16 mouse cellular contexts compared by ENCODE assay signal in genomic region chr6:55649996-55650395, GRCm38 (mm10). TPM values are rescaled to one million over a fixed set of nuclear protein-coding genes. Genes with fewer than 3 reads are reported as not detected.
A peak's percentile ranks its signal among the peaks of the same experiment; 100 is the strongest.
DNase-seq lines count a peak whose midpoint lies in the region; ATAC-seq and TF ChIP-seq lines count a peak whose summit lies in the region.
"Had no signal": no experiment of that assay in that cellular context is flagged by ENCODE, and none has a peak within 500 bp of the region (broad histone marks: within the 10 kb centered on the region; RNA-seq: fewer than 3 reads in every experiment).

No protein-coding gene starts in this region.

- no peaks in the 10 kb centered on the region for H3K9me3 ChIP-seq in hindbrain, embryonic 15.5 days
- H3K9me3 ChIP-seq in hindbrain, embryonic 12.5 days (replicated peaks) = no peaks in the 10 kb centered on the region
- no peaks in the 10 kb centered on the region for H3K9me3 ChIP-seq in forebrain, postnatal 0 days (ENCODE audit: low read length)
- no peaks in the 10 kb centered on the region for H3K9me3 ChIP-seq in heart, embryonic 14.5 days (ENCODE audit: control insufficient read depth, low read length)
- H3K9me3 ChIP-seq: embryonic facial prominence, embryonic 13.5 days; liver, embryonic 13.5 days had no signal

- TF ChIP-seq POLR2A in myocyte (IDR thresholded peaks at IDR 0.05; ENCODE audit: insufficient read length, low read depth) = no peak

- TF ChIP-seq CTCF in forebrain, postnatal 0 days (IDR thresholded peaks at IDR 0.05; ENCODE audit: low read depth) = no peak

- H3K4me1 ChIP-seq in hindbrain, embryonic 15.5 days (replicated peaks) = peaks cover 43% of the 10 kb centered on the region
- peaks cover 9% of the 10 kb centered on the region; the same call in 1 of the 2 replicates for H3K4me1 ChIP-seq in hindbrain, embryonic 12.5 days
- H3K4me1 ChIP-seq in forebrain, postnatal 0 days (ENCODE audit: insufficient read depth) = peaks cover 4% of the 10 kb centered on the region; the same call in 1 of the 2 replicates
- H3K4me1 ChIP-seq in heart, embryonic 14.5 days (ENCODE audit: control insufficient read depth in 2 of 2, insufficient read depth in 2 of 2, low read length in 2 of 2) = peaks cover 12 to 30% of the 10 kb centered on the region in 2 experiments
- H3K4me1 ChIP-seq: liver, embryonic 13.5 days had no signal

- H3K9ac ChIP-seq in hindbrain, embryonic 15.5 days = no peak overlapping the region
- H3K9ac ChIP-seq in hindbrain, embryonic 12.5 days = no peak overlapping the region
- no peak overlapping the region for H3K9ac ChIP-seq in forebrain, postnatal 0 days
- H3K9ac ChIP-seq in heart, embryonic 14.5 days (ENCODE audit: low read length) = no peak overlapping the region
- H3K9ac ChIP-seq: embryonic facial prominence, embryonic 13.5 days; liver, embryonic 13.5 days had no signal

- no peak overlapping the region for H3ac ChIP-seq in myocyte (ENCODE audit: control insufficient read depth, insufficient read length)

- peak; percentile 11 for DNase-seq in forebrain, postnatal 0 days
- no peak for DNase-seq in adrenal gland, postnatal 10 days
- DNase-seq in frontal cortex, postnatal 25 days (ENCODE audit: low spot score in 2 of 2) = no peak
- DNase-seq: cerebellum, adult 9-11 months; liver, embryonic 13.5 days; lung, postnatal 14 days; spleen, adult 18-20 months had no signal

- ATAC-seq in hindbrain, embryonic 15.5 days (ENCODE audit: low FRiP score, low read depth) = peak; percentile 39; the same call in 1 of the 2 replicates
- no peak for ATAC-seq in hindbrain, embryonic 12.5 days (ENCODE audit: low FRiP score)
- no peak for ATAC-seq in forebrain, postnatal 0 days
- ATAC-seq in heart, embryonic 14.5 days (ENCODE audit: insufficient number of reproducible peaks, insufficient read depth, low FRiP score, low read depth) = 0 out of 2 replicates have a peak, but pooled peaks have one; percentile 43
- no peak for ATAC-seq in erythroid progenitor cell, adult 5-6 weeks (replicated peaks; ENCODE audit: low FRiP score, poor library complexity, severe bottlenecking)

- no peaks in the 10 kb centered on the region for H3K79me2 ChIP-seq in myocyte (ENCODE audit: control insufficient read depth, insufficient read depth)

- no peaks in the 10 kb centered on the region for H3K36me3 ChIP-seq in hindbrain, embryonic 15.5 days
- H3K36me3 ChIP-seq in hindbrain, embryonic 12.5 days = no peaks in the 10 kb centered on the region
- H3K36me3 ChIP-seq in forebrain, postnatal 0 days (ENCODE audit: insufficient read depth) = no peaks in the 10 kb centered on the region
- H3K36me3 ChIP-seq in heart, embryonic 14.5 days (ENCODE audit: control insufficient read depth, insufficient read depth, low read length) = no peaks in the 10 kb centered on the region
- no peaks in the 10 kb centered on the region for H3K36me3 ChIP-seq in myocyte (ENCODE audit: control insufficient read depth, insufficient read depth)
- H3K36me3 ChIP-seq: embryonic facial prominence, embryonic 13.5 days; liver, embryonic 13.5 days had no signal

- 51% methylated on average over 3 of the region's 3 CpGs for WGBS in hindbrain, embryonic 15.5 days
- WGBS in hindbrain, embryonic 12.5 days = 64% methylated on average over 3 of the region's 3 CpGs
- WGBS in forebrain, postnatal 0 days = 60% methylated on average over 3 of the region's 3 CpGs
- WGBS in heart, embryonic 14.5 days = 14% methylated on average over 3 of the region's 3 CpGs

- H3K27ac ChIP-seq in hindbrain, embryonic 15.5 days (replicated peaks) = 0 out of 2 replicates have a peak overlapping the region, but pooled peaks have one; percentile 2
- no peak overlapping the region for H3K27ac ChIP-seq in hindbrain, embryonic 12.5 days
- peak overlapping the region; percentile 69 for H3K27ac ChIP-seq in forebrain, postnatal 0 days (ENCODE audit: low read depth, low read length)
- H3K27ac ChIP-seq in heart, embryonic 14.5 days (replicated peaks in 1 of 2; ENCODE audit: control insufficient read depth in 1 of 2, insufficient read depth in 1 of 2, low read depth in 2 of 2, low read length in 2 of 2) = no peak overlapping the region
- H3K27ac ChIP-seq: embryonic facial prominence, embryonic 13.5 days; liver, embryonic 13.5 days had no signal

- no peak overlapping the region for H3K4me2 ChIP-seq in hindbrain, embryonic 15.5 days
- no peak overlapping the region for H3K4me2 ChIP-seq in hindbrain, embryonic 12.5 days (replicated peaks)
- H3K4me2 ChIP-seq in forebrain, postnatal 0 days (ENCODE audit: low read depth) = no peak overlapping the region
- peak overlapping the region; percentile 11; the same call in 1 of the 2 replicates for H3K4me2 ChIP-seq in heart, embryonic 14.5 days (ENCODE audit: low read length)
- H3K4me2 ChIP-seq in myocyte (ENCODE audit: low read depth) = peak overlapping the region; percentile 6
- H3K4me2 ChIP-seq: embryonic facial prominence, embryonic 13.5 days; liver, embryonic 13.5 days had no signal

- no peak overlapping the region for H3K4me3 ChIP-seq in hindbrain, embryonic 15.5 days
- H3K4me3 ChIP-seq in hindbrain, embryonic 12.5 days = no peak overlapping the region
- H3K4me3 ChIP-seq in forebrain, postnatal 0 days (ENCODE audit: low read depth, low read length) = no peak overlapping the region
- H3K4me3 ChIP-seq in heart, embryonic 14.5 days (ENCODE audit: control insufficient read depth in 1 of 2, insufficient read depth in 1 of 2, low read depth in 1 of 2, low read length in 2 of 2) = no peak overlapping the region
- no peak overlapping the region for H3K4me3 ChIP-seq in myocyte
- H3K4me3 ChIP-seq: embryonic facial prominence, embryonic 13.5 days; liver, embryonic 13.5 days had no signal

- no peaks in the 10 kb centered on the region for H3K27me3 ChIP-seq in hindbrain, embryonic 15.5 days
- no peaks in the 10 kb centered on the region for H3K27me3 ChIP-seq in hindbrain, embryonic 12.5 days
- H3K27me3 ChIP-seq in forebrain, postnatal 0 days (ENCODE audit: insufficient read depth, low read length) = no peaks in the 10 kb centered on the region
- H3K27me3 ChIP-seq in heart, embryonic 14.5 days (ENCODE audit: control insufficient read depth, insufficient read depth, low read length) = peaks cover 12% of the 10 kb centered on the region
- no peaks in the 10 kb centered on the region for H3K27me3 ChIP-seq in myocyte (ENCODE audit: control insufficient read depth, insufficient read depth, insufficient read length)
- H3K27me3 ChIP-seq: liver, embryonic 13.5 days had no signal

TF ChIP-seq in myocyte, 11 proteins besides CTCF, POLR2A, EP300 and RAD21:
- TF ChIP-seq E2F4 (IDR thresholded peaks at IDR 0.05; ENCODE audit: insufficient read depth) = no peak
- no peak for TF ChIP-seq USF1 (IDR thresholded peaks at IDR 0.05; ENCODE audit: low read depth)
- no peak for TF ChIP-seq SRF (IDR thresholded peaks at IDR 0.05; ENCODE audit: control insufficient read depth, insufficient read length, low read depth)
- TF ChIP-seq MYOG (IDR thresholded peaks at IDR 0.05; ENCODE audit: control insufficient read depth in 1 of 3, insufficient read depth in 1 of 3, insufficient read length in 2 of 3, low read depth in 2 of 3) = no peak
- no peak for TF ChIP-seq TCF3 (IDR thresholded peaks at IDR 0.05; ENCODE audit: insufficient read length, low read depth)
- TF ChIP-seq REST (IDR thresholded peaks at IDR 0.05; ENCODE audit: insufficient read depth, insufficient read length) = no peak
- no peak for TF ChIP-seq MAX (IDR thresholded peaks at IDR 0.05; ENCODE audit: low read depth)
- no peak for TF ChIP-seq POLR2AphosphoS2 (IDR thresholded peaks at IDR 0.05; ENCODE audit: insufficient read length, low read depth)
- no peak for TF ChIP-seq TCF12 (IDR thresholded peaks at IDR 0.05; ENCODE audit: insufficient read depth, poor library complexity, severe bottlenecking)
- no peak for TF ChIP-seq MYOD1 (IDR thresholded peaks at IDR 0.05; ENCODE audit: control insufficient read depth in 1 of 3, insufficient read length in 2 of 3, low read depth in 2 of 3)
- no peak for TF ChIP-seq CEBPB (IDR thresholded peaks at IDR 0.05; ENCODE audit: insufficient read depth, poor library complexity, severe bottlenecking)

RNA-seq across cellular contexts. Expression of gene Neurod6, which starts 31.1 kb away (rescaled TPM):
- polyA plus RNA-seq in hindbrain, embryonic 15.5 days (2015; fragmentation: Nextera tagmentation; extraction: Ambion mirVana) = 29.6 and 43.9 TPM in 2 replicates
- polyA plus RNA-seq in hindbrain, embryonic 12.5 days (2016; fragmentation: Nextera tagmentation; extraction: Ambion mirVana) = 18.0 and 22.7 TPM in 2 replicates
- total RNA-seq in forebrain, postnatal 0 days (2014; rRNA removed) = 189 and 251 TPM in 2 replicates
- 238 and 397 TPM in 2 replicates for polyA plus RNA-seq in forebrain, postnatal 0 days (2015; fragmentation: Nextera tagmentation; extraction: Ambion mirVana)
- not detected in 2 replicates for polyA plus RNA-seq in heart, embryonic 14.5 days (2014; fragmentation: Nextera tagmentation; extraction: Ambion mirVana)
- not detected for polyA plus RNA-seq in myocyte (2012; fragmentation: generic; extraction: Trizol)
- total RNA-seq in adrenal gland, postnatal 10 days (2021) = not detected
- total RNA-seq in erythroid progenitor cell, adult 5-6 weeks (2015; ENCODE audit: low replicate concordance) = not detected in 2 replicates
- total RNA-seq in erythroid progenitor cell, adult 5-6 weeks (2017; ENCODE audit: low replicate concordance) = not detected in 2 replicates
- total RNA-seq: monocyte, adult 5-6 weeks had no signal
- polyA plus RNA-seq: kidney, embryonic 14.5 days; urinary bladder, adult 2 months had no signal

Comparison
In these comparisons a context has a peak if more than half of its experiments do, and no peak if none do; other contexts are left out.
1. ATAC-seq: peak in hindbrain, embryonic 15.5 days (single experiment) and heart, embryonic 14.5 days (single experiment); none in hindbrain, embryonic 12.5 days (single experiment), forebrain, postnatal 0 days (single experiment) and erythroid progenitor cell, adult 5-6 weeks (single experiment).
2. H3K27ac ChIP-seq: peak in hindbrain, embryonic 15.5 days (single experiment) and forebrain, postnatal 0 days (single experiment); none in hindbrain, embryonic 12.5 days (single experiment) and heart, embryonic 14.5 days (0 of 2).
3. H3K4me2 ChIP-seq: peak in heart, embryonic 14.5 days (single experiment) and myocyte (single experiment); none in hindbrain, embryonic 15.5 days (single experiment), hindbrain, embryonic 12.5 days (single experiment) and forebrain, postnatal 0 days (single experiment).
4. RNA of gene Neurod6, which starts 31.1 kb away (polyA plus RNA-seq): 238 to 397 TPM in forebrain, postnatal 0 days, 29.6 to 43.9 TPM in hindbrain, embryonic 15.5 days and 18.0 to 22.7 TPM in hindbrain, embryonic 12.5 days; not detected in heart, embryonic 14.5 days and not detected in myocyte (single experiment); every median in the first group is over 10 times any median in the second.